Mouse (Mus musculus) olfactory bulb, adult 2 months (tissue): ENCODE results near the gene Fga. TPM values are rescaled to one million over a fixed set of nuclear protein-coding genes. Genes with fewer than 3 reads are reported as not detected.
A peak's percentile ranks its signal among the peaks of the same experiment; 100 is the strongest.

Source experiments
- H3K27ac ChIP-seq: fragments of 200-500 bp; 2 replicates; pipeline ENCODE4 v1.5.1; 2012; ENCODE audit warnings: low read depth, low read length; ENCODE audit not compliant: insufficient read depth
- H3K4me1 ChIP-seq: fragments of 200-500 bp; 2 replicates; pipeline ENCODE4 v1.6.1; 2012; ENCODE audit warnings: low read length; ENCODE audit not compliant: control insufficient read depth, insufficient read depth
- H3K4me3 ChIP-seq: fragments of 200-500 bp; 2 replicates; pipeline ENCODE4 v1.5.1; 2012; ENCODE audit warnings: mild to moderate bottlenecking, low read depth, low read length, moderate library complexity; ENCODE audit not compliant: insufficient read depth
- CTCF ChIP-seq: fragments of 200-500 bp; IDR thresholded peaks from 2 replicates; pipeline ENCODE4 v1.5.1; 2012; ENCODE audit warnings: low read depth, mild to moderate bottlenecking, low read length, moderate library complexity; ENCODE audit not compliant: insufficient read depth
- POLR2A ChIP-seq: fragments of 200-500 bp; IDR thresholded peaks from 2 replicates; pipeline ENCODE4 v1.6.1; 2012; ENCODE audit warnings: mild to moderate bottlenecking, low read depth, low read length, moderate library complexity; ENCODE audit not compliant: insufficient read depth
- WGBS: fragments of 180-500 bp; shearing (Covaris S2); methylation state at CpG from one replicate; pipeline ENCODE4 v1.1.7; 2018; 5-methylcytosine and 5-hydroxymethylcytosine counted together
- polyA plus RNA-seq: library from polyadenylated mRNA; stranded (reverse); fragments of >200 nt; gene quantifications from 2 replicates; pipeline ENCODE4 v1.2.4, GENCODE M21; 2012; ENCODE audit warnings: low replicate concordance; ENCODE audit not compliant: missing spikeins, insufficient read depth, insufficient read length

The Fga gene
- polyA plus RNA-seq, 1 experiment = not detected

- TF ChIP-seq POLR2A (peak; percentile 89), CTCF (no peak)
- under 1% methylated on average over 61 of the region's 61 CpGs for WGBS
- Histone ChIP-seq H3K4me3 (peak within 1 kb of the TSS; percentile 79), H3K4me1 (peaks cover 2% of the 10 kb centered on the region; the same call in 1 of the 2 replicates), H3K27ac (no peak within 1 kb of the TSS)
Observed at GRCm38 (mm10) chr3:83055281-83056038, 29.6 kb downstream of the Fga start, which contains the start of gene Plrg1. Plrg1 (plus strand) TSS chr3:83055522.

GRCm38 (mm10) chr3:83057046-83057445, 31.2 kb downstream of the Fga start:
- WGBS = 83% methylated on average over 2 of the region's 2 CpGs
- no peak for TF ChIP-seq POLR2A
- no peak for TF ChIP-seq CTCF
- H3K4me1 ChIP-seq = peaks cover 2% of the 10 kb centered on the region; the same call in 1 of the 2 replicates

GRCm38 (mm10) chr3:83067920-83068319, 42.0 kb downstream of the Fga start:
- Histone ChIP-seq H3K4me1 (no peaks in the 10 kb centered on the region; the same call in 1 of the 2 replicates), H3K27ac (no peak overlapping the region), H3K4me3 (no peak overlapping the region)
- no peak for TF ChIP-seq CTCF
- no peak for TF ChIP-seq POLR2A
- 95% methylated on average over 9 of the region's 9 CpGs for WGBS

More at GRCm38 (mm10) chr3:83057046-83057445, 31.2 kb downstream of the Fga start:
- Histone ChIP-seq H3K27ac (no peak overlapping the region), H3K4me3 (no peak overlapping the region)

GRCm38 (mm10) chr3:83068869-83069268, 43.0 kb downstream of the Fga start:
- TF ChIP-seq POLR2A = no peak
- no peaks in the 10 kb centered on the region; the same call in 1 of the 2 replicates for H3K4me1 ChIP-seq
- no peak overlapping the region for H3K4me3 ChIP-seq
- 94% methylated on average over 13 of the region's 13 CpGs for WGBS
- no peak overlapping the region for H3K27ac ChIP-seq

- 75% methylated on average over 4 of the region's 4 CpGs for WGBS
- Histone ChIP-seq H3K4me3 (no peak overlapping the region), H3K4me1 (no peaks in the 10 kb centered on the region), H3K27ac (no peak overlapping the region)
- no peak for TF ChIP-seq POLR2A
- no peak for TF ChIP-seq CTCF
Observed at GRCm38 (mm10) chr3:83070231-83070630, 44.4 kb downstream of the Fga start.

GRCm38 (mm10) chr3:83076563-83076962, 50.7 kb downstream of the Fga start:
- 19% methylated on average over 3 of the region's 3 CpGs for WGBS
- Histone ChIP-seq H3K4me1 (peaks cover 3% of the 10 kb centered on the region; the same call in 1 of the 2 replicates), H3K27ac (no peak overlapping the region), H3K4me3 (no peak overlapping the region)
- no peak for TF ChIP-seq POLR2A
- TF ChIP-seq CTCF = no peak

GRCm38 (mm10) chr3:83080567-83081055, 54.7 kb downstream of the Fga start:
- Histone ChIP-seq H3K4me3 (peak overlapping the region; percentile 20; the same call in 1 of the 2 replicates), H3K27ac (0 out of 2 replicates have a peak overlapping the region, but pooled peaks have one; percentile 21), H3K4me1 (peaks cover 3% of the 10 kb centered on the region; the same call in 1 of the 2 replicates)
- no peak for TF ChIP-seq POLR2A
- TF ChIP-seq CTCF = no peak
- WGBS = 7% methylated on average over 11 of the region's 11 CpGs

Other genes with a start within 250 kb of the Fga start
- gene Rbm46, start 149.6 kb upstream of the Fga start, polyA plus RNA-seq = not detected in 2 replicates
- not detected in 2 replicates for gene Lrat, start 122.1 kb upstream of the Fga start, polyA plus RNA-seq
- not detected in 2 replicates for gene Fgg, start 18.4 kb upstream of the Fga start, polyA plus RNA-seq
- not detected in 2 replicates for gene Fgb, start 23.8 kb downstream of the Fga start, polyA plus RNA-seq
- not detected in 2 replicates for gene Plrg1, start 29.4 kb downstream of the Fga start, polyA plus RNA-seq
- gene Dchs2, start 101.9 kb downstream of the Fga start, polyA plus RNA-seq = not detected in 2 replicates